Mouse (Mus musculus): ENCODE results near the gene Runx2. TPM values are rescaled to one million over a fixed set of nuclear protein-coding genes. Genes with fewer than 3 reads are reported as not detected.

Gene Runx2
- total RNA-seq (2015; ENCODE audit: low replicate concordance), result 3.3 and 15.0 TPM in 2 replicates
- 3.2 and 3.9 TPM in 2 replicates for total RNA-seq (2017; ENCODE audit: low replicate concordance)

DNA sequence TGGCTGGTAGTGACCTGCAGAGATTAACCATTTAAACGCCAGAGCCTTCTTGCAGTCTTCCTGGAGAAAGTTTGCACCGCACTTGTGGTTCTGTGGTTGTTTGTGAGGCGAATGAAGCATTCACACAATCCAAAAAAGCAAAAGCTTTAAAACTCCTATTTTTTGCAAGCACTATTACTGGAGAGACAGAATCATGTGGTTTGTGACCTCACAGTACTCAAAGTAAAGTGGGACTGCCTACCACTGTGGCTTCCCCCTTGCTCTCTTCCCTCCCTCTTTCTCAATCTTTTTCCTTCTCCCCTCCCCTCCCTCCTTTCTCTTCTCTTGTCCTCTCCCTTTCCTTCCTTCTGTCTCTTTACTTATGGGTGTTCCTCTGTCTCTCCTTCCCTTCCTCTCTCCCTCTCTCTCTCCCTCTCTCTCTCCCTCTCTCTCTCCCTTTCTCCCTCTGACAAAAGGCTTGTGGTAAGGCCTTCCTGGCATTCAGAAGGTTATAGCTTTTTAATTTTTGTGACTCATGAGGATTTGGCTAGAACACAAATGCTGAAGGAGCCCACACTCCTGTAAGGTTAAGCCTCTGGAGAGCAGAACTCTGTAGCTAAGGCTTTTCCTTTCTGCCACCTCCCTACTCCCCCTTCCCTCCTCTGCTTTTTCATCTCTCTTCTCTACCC lies at the start of gene Runx2:
Gene Runx2 (minus strand): TSS at position 290 of the 668 bp plus-strand sequence.
- no peak for ATAC-seq (replicated peaks; ENCODE audit: low FRiP score, poor library complexity, severe bottlenecking)

DNA sequence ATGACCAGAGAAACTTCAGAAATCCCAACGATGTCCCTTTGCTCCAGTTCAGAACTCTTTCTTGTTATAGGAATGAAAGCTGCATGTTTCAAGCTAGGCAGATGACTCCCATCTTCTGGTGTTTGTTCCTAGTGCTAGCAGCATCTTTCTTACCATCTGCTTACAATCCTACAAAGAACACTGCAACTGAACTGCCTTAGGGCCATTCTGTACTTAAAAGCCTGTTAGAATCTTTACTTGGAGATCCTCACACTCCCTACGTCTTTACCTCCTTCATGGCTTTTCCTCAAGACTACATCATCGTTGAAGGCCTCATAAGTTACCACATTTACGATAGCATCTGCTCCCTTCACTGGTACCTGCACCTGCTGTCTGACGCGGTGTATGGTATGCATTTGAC lies 48.6 kb upstream of the Runx2 start:
- no peak for ATAC-seq (replicated peaks; ENCODE audit: low FRiP score, poor library complexity, severe bottlenecking)

DNA sequence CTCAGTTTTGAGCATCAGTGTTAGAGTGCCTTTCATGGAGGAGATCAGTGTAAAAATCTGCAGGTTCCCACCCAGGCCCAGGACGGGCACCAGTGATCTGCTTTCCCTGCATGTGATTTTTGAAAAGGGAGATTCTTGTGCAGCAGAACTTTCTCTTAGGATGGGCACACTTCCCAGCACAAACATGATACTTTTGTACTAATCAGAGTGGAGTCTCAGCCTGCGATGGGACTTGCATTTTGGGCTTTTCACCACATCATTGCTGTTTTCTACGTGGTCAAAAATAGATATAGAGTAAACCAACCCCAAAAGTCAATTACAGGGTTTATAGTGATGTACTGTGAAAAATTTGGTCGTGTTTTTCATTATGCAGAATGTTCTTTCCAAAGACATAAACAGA lies 27.6 kb upstream of the Runx2 start:
- ATAC-seq (replicated peaks; ENCODE audit: low FRiP score, poor library complexity, severe bottlenecking), result no peak

DNA sequence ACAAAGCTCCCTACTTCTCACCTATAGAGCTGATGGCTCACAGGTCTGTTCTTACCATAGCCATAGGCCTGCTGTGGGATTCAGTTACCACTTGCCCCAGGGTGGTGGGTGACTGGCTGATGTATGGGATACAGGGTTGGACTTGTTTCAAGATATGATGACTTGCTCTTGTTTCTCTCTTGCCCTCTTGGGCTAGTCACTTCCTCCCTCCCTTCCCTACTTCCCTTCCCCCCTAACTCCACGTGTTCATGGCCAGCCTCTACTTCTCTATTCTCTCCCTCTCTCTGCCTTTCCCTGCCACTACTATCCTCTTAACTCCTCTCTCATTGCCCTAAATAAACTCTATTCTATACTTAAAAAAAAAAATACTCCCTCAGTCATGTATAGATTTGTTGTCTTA lies 16.6 kb upstream of the Runx2 start:
- no peak for ATAC-seq (replicated peaks; ENCODE audit: low FRiP score, poor library complexity, severe bottlenecking)

DNA sequence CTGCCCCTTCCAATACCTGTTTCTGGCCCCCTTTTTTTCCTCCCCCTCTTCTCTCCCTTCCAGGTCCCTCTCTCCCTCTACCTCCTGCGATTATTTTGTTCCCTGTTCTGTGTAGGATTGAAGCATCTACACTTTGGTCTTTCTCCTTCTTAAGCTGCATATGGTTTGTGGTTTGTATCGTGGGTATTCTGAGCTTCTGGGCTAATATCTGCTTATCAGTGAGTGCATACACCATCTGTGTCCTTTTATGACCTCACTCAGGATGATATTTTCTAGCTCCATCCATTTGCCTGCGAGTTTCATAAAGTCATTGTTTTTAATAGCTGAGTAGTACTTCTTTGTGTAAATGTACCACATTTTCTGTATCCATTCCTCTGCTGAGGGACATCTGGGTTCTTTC lies 15.0 kb upstream of the Runx2 start:
- no peak for ATAC-seq (replicated peaks; ENCODE audit: low FRiP score, poor library complexity, severe bottlenecking)

DNA sequence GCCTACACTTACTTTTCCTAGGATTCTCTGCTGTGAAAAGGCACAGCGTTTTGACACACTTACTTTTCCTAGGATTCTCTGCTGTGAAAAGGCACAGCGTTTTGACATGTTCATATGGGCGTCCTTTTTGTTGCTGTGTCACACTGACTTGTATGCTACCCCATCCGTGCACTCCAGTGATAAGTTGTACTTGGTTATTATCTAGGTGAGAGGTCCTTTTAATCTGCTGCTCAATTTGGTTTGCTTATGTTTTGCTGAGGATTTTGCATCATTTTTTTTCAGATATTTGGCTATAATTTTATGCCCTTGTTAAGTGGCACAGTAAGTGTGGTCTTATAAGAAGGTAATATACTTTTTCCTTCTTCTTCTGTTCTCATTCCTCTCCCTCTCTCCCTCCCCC lies 13.4 kb upstream of the Runx2 start:
- peak; percentile 92 for ATAC-seq (replicated peaks; ENCODE audit: low FRiP score, poor library complexity, severe bottlenecking)

DNA sequence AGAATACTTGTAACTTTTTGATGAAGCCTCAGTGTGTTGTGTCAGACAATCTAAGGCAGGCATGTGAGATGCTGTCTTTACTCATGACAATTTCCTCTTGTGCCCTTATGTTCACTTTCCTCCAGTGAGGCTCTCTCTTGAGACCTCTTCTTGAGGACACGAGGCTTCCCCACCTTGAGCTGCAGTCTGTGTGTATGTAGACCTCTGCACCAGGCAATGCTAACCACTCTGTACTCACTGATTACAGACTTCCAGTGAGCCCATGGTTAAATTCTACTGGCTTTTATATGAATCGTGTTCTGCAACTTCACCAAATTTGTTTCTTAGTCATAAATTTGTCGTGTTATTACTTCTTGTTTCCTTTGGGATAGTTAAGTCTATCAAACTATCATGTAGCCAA lies 12.5 kb upstream of the Runx2 start:
- ATAC-seq (replicated peaks; ENCODE audit: low FRiP score, poor library complexity, severe bottlenecking), result peak; percentile 47

DNA sequence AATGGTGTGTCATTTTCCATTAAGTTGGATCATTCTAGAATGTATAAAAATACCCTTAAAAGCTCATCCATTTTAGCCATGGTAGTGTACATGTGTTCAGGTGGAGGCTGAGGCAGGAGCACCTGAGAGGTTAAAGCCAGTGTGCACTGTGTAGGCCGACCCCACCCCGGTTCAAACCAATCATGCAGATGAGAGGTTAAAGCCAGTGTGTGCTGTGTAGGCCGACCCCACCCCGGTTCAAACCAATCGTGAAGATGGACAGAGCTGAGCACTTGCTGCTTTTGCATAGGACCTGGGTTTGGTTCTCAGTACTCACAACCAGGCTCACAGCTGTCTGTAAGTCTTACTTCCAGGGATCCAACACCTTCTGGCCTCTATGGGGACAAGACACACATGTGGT lies 7.3 kb upstream of the Runx2 start:
- ATAC-seq (replicated peaks; ENCODE audit: low FRiP score, poor library complexity, severe bottlenecking), result no peak

DNA sequence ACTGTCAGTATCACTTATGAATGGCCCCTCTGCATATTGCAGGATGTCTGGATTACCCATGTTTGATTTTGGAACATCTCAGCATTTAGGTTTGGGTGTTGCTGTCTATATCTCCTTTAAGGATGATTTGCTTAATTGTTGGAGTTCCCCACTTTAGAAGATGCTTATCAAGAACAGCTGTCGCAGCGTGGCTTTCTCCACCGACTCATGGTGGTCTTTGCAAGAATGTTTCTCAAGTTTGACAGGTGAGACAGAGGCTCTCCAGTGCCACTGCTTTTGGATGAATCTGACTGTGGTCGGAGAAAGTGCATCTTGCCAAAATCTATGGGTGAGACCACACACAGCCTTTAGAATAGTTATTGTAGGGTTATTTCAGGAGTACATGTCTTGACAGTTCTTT lies 5.2 kb upstream of the Runx2 start:
- no peak for ATAC-seq (replicated peaks; ENCODE audit: low FRiP score, poor library complexity, severe bottlenecking)

DNA sequence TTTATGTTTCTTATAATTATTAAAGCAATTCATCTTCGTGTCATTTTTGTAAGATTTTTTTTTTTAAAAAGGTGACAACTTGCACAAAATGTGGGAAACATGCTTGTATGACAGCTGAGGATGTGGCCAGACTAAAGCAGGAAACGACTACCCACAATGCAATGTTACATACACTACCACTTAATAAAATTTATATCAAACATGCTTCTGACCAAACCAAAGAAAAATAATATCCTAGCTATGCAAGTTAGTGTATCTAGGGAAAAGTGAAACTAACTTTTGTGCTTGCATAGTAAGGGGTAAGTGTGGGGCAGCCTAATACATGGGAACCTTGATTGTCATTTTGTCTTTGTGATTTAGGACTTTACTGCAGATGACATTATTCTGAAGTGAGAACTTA lies 4.2 kb upstream of the Runx2 start:
- no peak for ATAC-seq (replicated peaks; ENCODE audit: low FRiP score, poor library complexity, severe bottlenecking)

DNA sequence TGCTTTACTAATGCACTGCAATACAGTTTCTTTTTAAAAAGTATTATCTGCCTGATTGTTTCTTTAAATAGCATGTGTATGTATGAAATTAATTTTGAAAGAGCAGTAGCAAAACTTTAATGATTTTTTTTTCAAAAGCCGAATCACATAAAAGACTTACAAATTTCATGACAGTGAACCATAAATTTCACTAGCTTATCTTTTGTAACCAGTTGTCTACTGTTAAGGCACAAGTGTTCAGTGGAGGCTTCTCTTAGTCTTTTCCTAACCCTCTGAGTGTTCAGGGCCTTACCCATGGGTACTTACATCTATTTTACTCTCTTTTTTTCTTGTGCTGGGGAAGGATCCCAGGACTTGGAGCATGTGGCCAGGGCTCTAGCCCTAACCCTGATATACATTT lies 7.6 kb downstream of the Runx2 start:
- ATAC-seq (replicated peaks; ENCODE audit: low FRiP score, poor library complexity, severe bottlenecking), result 0 out of 2 replicates have a peak, but pooled peaks have one; percentile 48

DNA sequence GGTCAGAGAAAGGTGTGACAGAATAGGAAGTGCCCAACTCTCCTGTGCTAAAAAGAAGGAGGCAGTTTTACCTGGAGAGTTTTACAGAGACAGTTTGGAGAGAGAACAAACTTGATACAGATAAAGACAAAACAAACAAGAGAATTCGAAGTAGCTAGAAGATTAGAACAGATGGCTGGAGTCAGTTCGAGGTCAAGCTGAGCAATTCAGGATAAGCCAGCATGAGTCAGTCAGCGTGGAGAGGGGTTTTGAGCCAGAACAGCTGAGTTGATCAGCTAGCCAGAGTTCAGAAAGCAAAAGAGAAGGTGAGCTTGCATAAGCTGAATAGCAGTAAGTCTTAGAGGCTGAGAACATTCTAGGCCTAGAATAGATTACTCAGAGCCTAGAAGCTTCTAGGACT lies 17.3 kb downstream of the Runx2 start:
- no peak for ATAC-seq (replicated peaks; ENCODE audit: low FRiP score, poor library complexity, severe bottlenecking)

DNA sequence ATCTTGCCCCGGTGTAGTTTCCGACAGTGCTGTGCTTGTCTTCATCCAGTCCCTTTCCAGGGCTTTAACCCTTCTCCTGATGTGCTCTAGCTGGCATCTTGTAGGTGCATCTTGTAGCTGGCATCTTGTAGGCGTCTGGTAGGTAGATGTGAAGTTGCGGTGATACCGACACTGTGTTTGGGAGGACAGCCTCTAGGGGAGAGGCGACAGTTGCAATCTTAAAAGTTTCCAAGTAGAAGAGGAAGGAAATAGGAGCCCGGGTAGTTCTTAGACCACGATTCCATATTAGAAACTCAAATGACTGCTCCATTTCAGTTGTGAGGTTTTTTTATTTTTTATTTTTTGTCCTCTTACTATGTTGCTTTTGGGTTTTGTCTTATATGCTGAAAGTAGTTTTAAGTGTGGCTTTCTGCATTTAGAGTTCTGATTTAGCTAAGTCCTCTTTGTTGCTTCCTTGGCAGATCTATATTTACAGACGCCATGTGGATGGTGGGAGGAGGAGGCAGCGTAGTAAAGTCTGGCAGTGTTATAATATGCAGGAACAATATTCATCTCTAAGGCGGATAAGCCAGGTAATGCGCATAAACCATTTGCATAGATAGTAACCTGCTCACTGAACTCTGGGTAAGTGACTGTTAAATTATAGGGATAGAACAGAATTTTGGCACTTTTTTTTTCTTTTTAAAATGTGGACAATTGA lies 22.2 kb downstream of the Runx2 start:
- no peak for ATAC-seq (replicated peaks; ENCODE audit: low FRiP score, poor library complexity, severe bottlenecking)

DNA sequence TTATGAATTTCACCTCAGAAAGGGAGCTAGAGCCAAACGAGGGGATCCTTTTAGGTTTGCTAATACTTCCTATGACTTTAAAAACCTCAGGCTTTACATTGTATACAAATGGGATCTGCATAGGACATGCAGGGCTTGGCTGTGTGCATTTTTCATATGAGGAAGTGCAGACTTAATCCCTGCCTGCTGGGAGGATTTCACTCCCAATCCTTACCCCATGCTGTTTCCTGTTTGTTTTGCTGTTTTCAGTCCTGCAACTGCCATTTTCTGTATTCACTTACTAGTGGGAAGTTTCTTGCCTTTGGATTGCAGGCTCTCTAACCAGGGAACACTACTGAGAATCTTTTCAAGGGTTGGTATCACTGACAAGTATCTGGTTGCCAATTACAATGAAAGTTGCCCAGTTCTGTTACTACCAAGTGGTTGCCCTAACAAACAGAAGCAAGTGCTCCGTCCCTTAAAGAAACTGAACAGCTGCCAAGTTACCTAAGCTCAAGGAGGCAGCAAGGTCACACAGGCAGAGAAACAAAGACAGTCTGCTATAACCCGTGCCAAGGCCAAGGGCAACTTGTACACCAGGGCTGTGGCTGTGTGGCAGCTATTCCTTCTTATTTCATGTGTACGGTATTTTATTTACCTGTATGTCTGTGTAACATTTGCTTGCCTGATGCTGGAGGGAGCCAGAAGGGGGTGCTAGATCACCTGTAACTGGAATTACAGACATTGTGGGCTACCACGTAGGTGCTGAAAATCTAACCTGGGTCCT lies 25.4 kb downstream of the Runx2 start:
- ATAC-seq (replicated peaks; ENCODE audit: low FRiP score, poor library complexity, severe bottlenecking), result no peak; the same call in 1 of the 2 replicates

DNA sequence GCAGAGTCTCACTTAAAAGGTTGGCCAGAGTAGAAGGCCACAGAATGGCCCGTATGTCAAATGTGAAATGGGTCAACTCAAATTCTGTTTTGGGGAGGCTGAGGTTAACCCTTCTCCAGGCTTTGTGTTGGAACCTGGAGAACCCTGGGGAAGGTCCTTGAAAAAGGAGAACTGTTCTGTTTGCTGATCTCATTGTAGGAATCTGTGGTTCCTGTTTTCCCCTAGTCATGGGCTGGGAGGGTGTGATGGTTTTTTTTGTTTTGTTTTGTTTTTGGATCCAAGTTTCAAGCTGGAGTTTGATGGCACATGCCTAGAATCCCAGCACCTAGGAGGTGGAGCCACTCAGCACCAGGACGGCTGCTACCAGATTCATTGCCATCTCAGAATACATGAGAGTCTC lies 31.5 kb downstream of the Runx2 start:
- no peak for ATAC-seq (replicated peaks; ENCODE audit: low FRiP score, poor library complexity, severe bottlenecking)

DNA sequence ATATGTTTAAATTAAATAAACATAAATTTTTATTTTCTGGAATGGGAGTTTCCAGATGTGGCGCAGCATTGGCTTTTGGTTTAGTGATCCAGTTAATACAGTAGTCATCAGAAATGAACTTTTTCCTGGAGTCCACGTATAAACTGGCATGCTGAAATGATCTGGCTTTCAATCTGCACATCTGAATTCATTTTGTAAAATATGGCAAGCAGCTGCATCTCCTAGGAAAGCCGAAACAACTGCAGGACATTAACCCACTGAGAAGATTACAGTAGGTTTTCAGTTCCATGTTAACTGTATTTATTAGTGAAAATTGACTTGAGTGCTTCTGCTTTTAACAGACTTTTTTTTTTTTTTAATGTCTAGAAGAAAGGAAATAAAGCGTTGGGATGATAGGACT lies 32.2 kb downstream of the Runx2 start:
- no peak for ATAC-seq (replicated peaks; ENCODE audit: low FRiP score, poor library complexity, severe bottlenecking)

DNA sequence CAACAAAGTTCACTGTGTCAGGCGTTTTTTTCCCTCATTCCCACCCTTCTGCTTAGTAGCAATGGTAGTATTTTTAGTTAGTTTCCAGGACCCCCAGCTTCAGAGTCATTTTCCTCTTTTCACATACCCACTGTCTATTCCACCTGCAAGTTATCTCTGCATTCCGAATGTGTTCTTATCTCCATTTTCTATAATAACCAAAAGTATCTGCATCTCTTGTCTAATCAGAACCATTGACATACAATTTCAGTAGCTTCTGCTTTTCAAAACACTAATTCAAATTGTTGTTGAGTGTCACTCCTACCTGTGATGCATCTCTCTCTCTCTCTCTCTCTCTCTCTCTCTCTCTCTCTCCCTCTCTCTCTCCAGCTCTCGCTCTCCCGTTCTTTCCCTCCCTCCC lies 34.2 kb downstream of the Runx2 start:
- no peak for ATAC-seq (replicated peaks; ENCODE audit: low FRiP score, poor library complexity, severe bottlenecking)

DNA sequence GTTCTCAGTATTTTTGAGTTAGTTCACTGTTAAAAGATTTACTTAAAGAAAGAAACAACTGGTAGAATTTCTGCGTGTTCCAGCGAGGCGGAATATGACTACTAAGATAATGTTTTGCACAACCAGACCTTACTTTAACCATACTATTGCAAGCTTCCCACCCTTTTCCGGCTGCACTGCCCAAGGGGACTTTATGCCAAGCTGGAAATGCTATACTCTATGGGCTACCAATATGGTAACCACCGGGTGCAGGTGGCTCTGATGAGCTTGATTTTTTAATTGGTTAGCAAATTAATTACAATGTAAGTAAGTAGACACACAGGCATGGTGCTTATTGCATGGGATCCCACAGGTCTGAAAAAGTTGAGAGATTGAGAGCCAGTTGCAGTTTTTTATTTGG lies 36.5 kb downstream of the Runx2 start:
- no peak for ATAC-seq (replicated peaks; ENCODE audit: low FRiP score, poor library complexity, severe bottlenecking)

DNA sequence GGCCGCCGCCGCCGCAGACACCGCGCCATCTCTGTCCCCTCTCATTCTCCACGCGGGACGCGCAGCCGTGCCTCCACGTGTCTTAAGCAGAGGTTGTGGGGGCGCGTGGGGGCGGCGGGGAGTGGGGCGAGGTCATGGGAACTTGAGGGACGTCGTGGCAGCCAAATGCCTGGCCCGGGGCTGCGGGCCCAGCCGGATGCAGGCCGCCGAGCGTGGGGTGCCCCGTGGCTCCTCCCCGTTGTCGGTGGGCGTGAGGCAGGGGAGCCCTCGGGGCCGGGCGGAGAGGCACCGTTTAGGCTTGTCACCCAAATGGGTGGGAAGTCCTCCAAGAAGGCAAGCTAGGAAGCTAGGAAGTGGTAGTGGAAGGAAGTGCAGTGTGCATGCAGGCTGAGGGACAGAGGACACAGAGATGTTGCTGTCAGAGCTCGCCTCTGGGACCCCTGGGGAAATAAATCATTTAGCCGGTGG lies 37.2 kb downstream of the Runx2 start:
- ATAC-seq (replicated peaks; ENCODE audit: low FRiP score, poor library complexity, severe bottlenecking), result peak; percentile 49

DNA sequence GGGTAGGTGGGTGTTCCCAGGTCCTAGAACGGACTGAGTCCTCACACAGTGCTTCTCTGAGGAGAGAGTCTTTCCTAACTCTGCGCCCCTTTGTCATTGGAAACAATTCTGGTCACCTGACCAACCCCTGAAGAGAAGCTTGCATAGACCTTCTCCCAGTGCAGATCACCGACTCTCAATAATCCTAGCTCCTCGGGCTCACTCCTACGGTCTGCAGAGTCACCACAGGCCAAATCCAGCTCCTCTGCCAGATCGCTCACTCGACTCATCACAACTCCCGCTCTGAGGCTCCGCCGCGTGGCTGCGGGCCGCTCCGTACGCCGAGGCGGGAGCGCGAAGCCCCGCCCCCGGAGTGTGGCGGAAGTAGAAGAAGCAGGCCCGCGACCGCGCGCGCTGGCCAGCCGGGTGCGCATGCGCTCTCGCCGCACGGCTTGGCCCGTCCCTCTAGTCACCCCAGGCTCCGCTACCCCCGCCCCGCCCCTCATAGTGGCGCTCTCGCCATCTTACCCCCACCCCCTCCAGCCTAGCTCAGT lies 37.8 kb downstream of the Runx2 start, which contains the start of gene Supt3:
Gene Supt3 (plus strand): TSS at position 415 of the 533 bp plus-strand sequence.
- peak; percentile 94 for ATAC-seq (replicated peaks; ENCODE audit: low FRiP score, poor library complexity, severe bottlenecking)

Measured in erythroblast, adult 5-6 weeks (primary cell).